Mouse (Mus musculus): ENCODE measurements around the gene Abca17. TPM values are rescaled to one million over a fixed set of nuclear protein-coding genes. Genes with fewer than 3 reads are reported as not detected.

Abca17 gene
- polyA plus RNA-seq, 1 experiment from 2014 or later: not detected

GRCm38 (mm10) chr17:24252329-24252728, 98.5 kb downstream of the Abca17 start:
- WGBS: 96% methylated on average over 2 of the region's 2 CpGs
- Histone ChIP-seq H3K4me3 (ENCODE audit: low read depth, low read length) (no peak overlapping the region), H3K36me3 (replicated peaks; ENCODE audit: control insufficient read depth, insufficient read depth, low read depth, low read length) (peaks cover 14% of the 10 kb centered on the region; the same call in 1 of the 2 replicates), H3K4me2 (ENCODE audit: low read depth, low read length) (peak overlapping the region; percentile 50; the same call in 1 of the 2 replicates), H3K27me3 (ENCODE audit: control insufficient read depth, insufficient read depth, low read length) (no peaks in the 10 kb centered on the region), H3K9me3 (replicated peaks; ENCODE audit: control insufficient read depth, low read length) (no peaks in the 10 kb centered on the region), H3K4me1 (ENCODE audit: control insufficient read depth, insufficient read depth, low read length) (peaks cover 4% of the 10 kb centered on the region; the same call in 1 of the 2 replicates), H3K27ac (replicated peaks; ENCODE audit: low read depth, low read length) (no peak overlapping the region), H3K9ac (replicated peaks; ENCODE audit: low read length) (no peak overlapping the region; the same call in 1 of the 2 replicates)
- DNase-seq (ENCODE audit: low spot score) (no peak), ATAC-seq (replicated peaks; ENCODE audit: insufficient number of reproducible peaks, low FRiP score, low TSS enrichment, low read depth) (no peak)

- H3K9ac ChIP-seq (replicated peaks; ENCODE audit: low read length): peak within 1 kb of the TSS; percentile 85
- H3K9me3 ChIP-seq (replicated peaks; ENCODE audit: control insufficient read depth, low read length): no peaks in the 10 kb centered on the region
- peaks cover 4% of the 10 kb centered on the region; the same call in 1 of the 2 replicates for H3K4me1 ChIP-seq (ENCODE audit: control insufficient read depth, insufficient read depth, low read length)
- peak within 1 kb of the TSS; percentile 71 for H3K4me3 ChIP-seq (ENCODE audit: low read depth, low read length)
- peaks cover 15% of the 10 kb centered on the region for H3K36me3 ChIP-seq (replicated peaks; ENCODE audit: control insufficient read depth, insufficient read depth, low read depth, low read length)
- H3K27me3 ChIP-seq (ENCODE audit: control insufficient read depth, insufficient read depth, low read length): no peaks in the 10 kb centered on the region
- DNase-seq (ENCODE audit: low spot score): peak; percentile 99
- H3K4me2 ChIP-seq (ENCODE audit: low read depth, low read length): peak within 1 kb of the TSS; percentile 50
- peak; percentile 100 for ATAC-seq (replicated peaks; ENCODE audit: insufficient number of reproducible peaks, low FRiP score, low TSS enrichment, low read depth)
- H3K27ac ChIP-seq (replicated peaks; ENCODE audit: low read depth, low read length): peak within 1 kb of the TSS; percentile 74
- under 1% methylated on average over 48 of the region's 48 CpGs for WGBS
Measured at GRCm38 (mm10) chr17:24251320-24252069, 99.4 kb downstream of the Abca17 start, which contains the start of gene Ccnf. TSS of gene Ccnf (minus strand) at chr17:24251484.

- H3K27ac ChIP-seq (replicated peaks; ENCODE audit: low read depth, low read length): peak overlapping the region; percentile 73
- no peaks in the 10 kb centered on the region for H3K9me3 ChIP-seq (replicated peaks; ENCODE audit: control insufficient read depth, low read length)
- whole genome bisulfite sequencing: 1% methylated on average over 31 of the region's 32 CpGs
- peak overlapping the region; percentile 71 for H3K4me3 ChIP-seq (ENCODE audit: low read depth, low read length)
- H3K4me1 ChIP-seq (ENCODE audit: control insufficient read depth, insufficient read depth, low read length): peaks cover 4% of the 10 kb centered on the region; the same call in 1 of the 2 replicates
- no peak for ATAC-seq (replicated peaks; ENCODE audit: insufficient number of reproducible peaks, low FRiP score, low TSS enrichment, low read depth)
- H3K9ac ChIP-seq (replicated peaks; ENCODE audit: low read length): peak overlapping the region; percentile 85
- no peaks in the 10 kb centered on the region for H3K27me3 ChIP-seq (ENCODE audit: control insufficient read depth, insufficient read depth, low read length)
- H3K36me3 ChIP-seq (replicated peaks; ENCODE audit: control insufficient read depth, insufficient read depth, low read depth, low read length): peaks cover 17% of the 10 kb centered on the region
- peak overlapping the region; percentile 50 for H3K4me2 ChIP-seq (ENCODE audit: low read depth, low read length)
- DNase-seq (ENCODE audit: low spot score): no peak
Measured at GRCm38 (mm10) chr17:24250988-24251319, 99.9 kb downstream of the Abca17 start.

- DNase-seq (ENCODE audit: low spot score) (peak; percentile 17), ATAC-seq (replicated peaks; ENCODE audit: insufficient number of reproducible peaks, low FRiP score, low TSS enrichment, low read depth) (no peak)
- Histone ChIP-seq H3K4me1 (ENCODE audit: control insufficient read depth, insufficient read depth, low read length) (peaks cover 4% of the 10 kb centered on the region; the same call in 1 of the 2 replicates), H3K27ac (replicated peaks; ENCODE audit: low read depth, low read length) (no peak overlapping the region), H3K9ac (replicated peaks; ENCODE audit: low read length) (no peak overlapping the region), H3K9me3 (replicated peaks; ENCODE audit: control insufficient read depth, low read length) (0 out of 2 replicates have a peak, but pooled peaks cover 2% of the 10 kb centered on the region), H3K36me3 (replicated peaks; ENCODE audit: control insufficient read depth, insufficient read depth, low read depth, low read length) (peaks cover 27% of the 10 kb centered on the region), H3K27me3 (ENCODE audit: control insufficient read depth, insufficient read depth, low read length) (no peaks in the 10 kb centered on the region), H3K4me2 (ENCODE audit: low read depth, low read length) (no peak overlapping the region), H3K4me3 (ENCODE audit: low read depth, low read length) (no peak overlapping the region)
- 90% methylated on average over 2 of the region's 2 CpGs for WGBS
Measured at GRCm38 (mm10) chr17:24248641-24249040, 102.2 kb downstream of the Abca17 start.

GRCm38 (mm10) chr17:24244061-24244460, 106.8 kb downstream of the Abca17 start:
- no peak for ATAC-seq (replicated peaks; ENCODE audit: insufficient number of reproducible peaks, low FRiP score, low TSS enrichment, low read depth)
- no peak overlapping the region for H3K27ac ChIP-seq (replicated peaks; ENCODE audit: low read depth, low read length)
- H3K9ac ChIP-seq (replicated peaks; ENCODE audit: low read length): no peak overlapping the region
- WGBS: 94% methylated on average over 8 of the region's 8 CpGs
- 0 out of 2 replicates have a peak, but pooled peaks cover 2% of the 10 kb centered on the region for H3K9me3 ChIP-seq (replicated peaks; ENCODE audit: control insufficient read depth, low read length)
- no peaks in the 10 kb centered on the region for H3K4me1 ChIP-seq (ENCODE audit: control insufficient read depth, insufficient read depth, low read length)
- H3K4me2 ChIP-seq (ENCODE audit: low read depth, low read length): no peak overlapping the region
- no peak overlapping the region for H3K4me3 ChIP-seq (ENCODE audit: low read depth, low read length)
- peaks cover 36% of the 10 kb centered on the region for H3K36me3 ChIP-seq (replicated peaks; ENCODE audit: control insufficient read depth, insufficient read depth, low read depth, low read length)
- DNase-seq (ENCODE audit: low spot score): no peak
- no peaks in the 10 kb centered on the region for H3K27me3 ChIP-seq (ENCODE audit: control insufficient read depth, insufficient read depth, low read length)

GRCm38 (mm10) chr17:24243311-24243969, 107.4 kb downstream of the Abca17 start:
- ATAC-seq (replicated peaks; ENCODE audit: insufficient number of reproducible peaks, low FRiP score, low TSS enrichment, low read depth) (no peak), DNase-seq (ENCODE audit: low spot score) (peak; percentile 63)
- 89% methylated on average over 4 of the region's 4 CpGs for WGBS
- no peak overlapping the region for H3K27ac ChIP-seq (replicated peaks; ENCODE audit: low read depth, low read length)
- H3K36me3 ChIP-seq (replicated peaks; ENCODE audit: control insufficient read depth, insufficient read depth, low read depth, low read length): peaks cover 30% of the 10 kb centered on the region
- H3K4me1 ChIP-seq (ENCODE audit: control insufficient read depth, insufficient read depth, low read length): no peaks in the 10 kb centered on the region
- H3K9ac ChIP-seq (replicated peaks; ENCODE audit: low read length): no peak overlapping the region
- no peaks in the 10 kb centered on the region for H3K27me3 ChIP-seq (ENCODE audit: control insufficient read depth, insufficient read depth, low read length)
- H3K9me3 ChIP-seq (replicated peaks; ENCODE audit: control insufficient read depth, low read length): 0 out of 2 replicates have a peak, but pooled peaks cover 2% of the 10 kb centered on the region
- H3K4me2 ChIP-seq (ENCODE audit: low read depth, low read length): no peak overlapping the region
- no peak overlapping the region for H3K4me3 ChIP-seq (ENCODE audit: low read depth, low read length)

- Histone ChIP-seq H3K9ac (replicated peaks; ENCODE audit: low read length) (no peak overlapping the region), H3K9me3 (replicated peaks; ENCODE audit: control insufficient read depth, low read length) (no peaks in the 10 kb centered on the region), H3K27me3 (ENCODE audit: control insufficient read depth, insufficient read depth, low read length) (no peaks in the 10 kb centered on the region), H3K4me1 (ENCODE audit: control insufficient read depth, insufficient read depth, low read length) (no peaks in the 10 kb centered on the region), H3K27ac (replicated peaks; ENCODE audit: low read depth, low read length) (no peak overlapping the region), H3K4me2 (ENCODE audit: low read depth, low read length) (no peak overlapping the region), H3K36me3 (replicated peaks; ENCODE audit: control insufficient read depth, insufficient read depth, low read depth, low read length) (peaks cover 38% of the 10 kb centered on the region), H3K4me3 (ENCODE audit: low read depth, low read length) (no peak overlapping the region)
- ATAC-seq (replicated peaks; ENCODE audit: insufficient number of reproducible peaks, low FRiP score, low TSS enrichment, low read depth) (no peak), DNase-seq (ENCODE audit: low spot score) (no peak)
- 95% methylated on average over 7 of the region's 7 CpGs for WGBS
Measured at GRCm38 (mm10) chr17:24236921-24237320, 113.9 kb downstream of the Abca17 start.

- Histone ChIP-seq H3K4me2 (ENCODE audit: low read depth, low read length) (no peak overlapping the region), H3K4me3 (ENCODE audit: low read depth, low read length) (no peak overlapping the region), H3K36me3 (replicated peaks; ENCODE audit: control insufficient read depth, insufficient read depth, low read depth, low read length) (peaks cover 38% of the 10 kb centered on the region), H3K27ac (replicated peaks; ENCODE audit: low read depth, low read length) (no peak overlapping the region), H3K4me1 (ENCODE audit: control insufficient read depth, insufficient read depth, low read length) (no peaks in the 10 kb centered on the region), H3K9me3 (replicated peaks; ENCODE audit: control insufficient read depth, low read length) (no peaks in the 10 kb centered on the region), H3K27me3 (ENCODE audit: control insufficient read depth, insufficient read depth, low read length) (no peaks in the 10 kb centered on the region), H3K9ac (replicated peaks; ENCODE audit: low read length) (no peak overlapping the region)
- 91% methylated on average over 1 of the region's 1 CpGs for WGBS
- no peak for ATAC-seq (replicated peaks; ENCODE audit: insufficient number of reproducible peaks, low FRiP score, low TSS enrichment, low read depth)
- no peak for DNase-seq (ENCODE audit: low spot score)
Measured at GRCm38 (mm10) chr17:24236479-24236878, 114.4 kb downstream of the Abca17 start.

Measured in embryonic facial prominence, embryonic 11.5 days (tissue).